Mouse (Mus musculus) embryo, embryonic 10 days (tissue): ENCODE results near the gene Psmd2.

ENCODE experiments used
- DNase-seq: peaks from one replicate; pipeline ENCODE4 v3.0.0-alpha.2; 2015; ENCODE audit warnings: low spot score

Psmd2 gene

GRCm38 (mm10) chr16:20651076-20651946 lies at the start of gene Psmd2:
Gene Psmd2 (plus strand): TSS chr16:20651652.
- DNase-seq = peak; percentile 98

- DNase-seq = no peak
Measured at GRCm38 (mm10) chr16:20604705-20605104, 46.7 kb upstream of the Psmd2 start.

- DNase-seq = peak; percentile 94
Measured at GRCm38 (mm10) chr16:20610501-20611356, 40.7 kb upstream of the Psmd2 start.

GRCm38 (mm10) chr16:20611357-20612227 lies 39.9 kb upstream of the Psmd2 start, which contains the start of the genes Eef1akmt4, Gm49333 and Alg3:
Gene Eef1akmt4 (plus strand): TSS chr16:20611593.
Gene Gm49333 (plus strand): TSS chr16:20611610.
Gene Alg3 (minus strand): TSS chr16:20611735.
- DNase-seq = peak; percentile 97

- DNase-seq = peak; percentile 63
Measured at GRCm38 (mm10) chr16:20619541-20620398, 31.7 kb upstream of the Psmd2 start.

GRCm38 (mm10) chr16:20620399-20620735 lies 31.1 kb upstream of the Psmd2 start:
- no peak for DNase-seq

GRCm38 (mm10) chr16:20620751-20621190 lies 30.7 kb upstream of the Psmd2 start:
- peak; percentile 14 for DNase-seq

- peak; percentile 71 for DNase-seq
Measured at GRCm38 (mm10) chr16:20621191-20621990, 30.1 kb upstream of the Psmd2 start, which contains the start of gene Camk2n2. Gene Camk2n2 (minus strand): TSS chr16:20621287.

- peak; percentile 85 for DNase-seq
Measured at GRCm38 (mm10) chr16:20621991-20622685, 29.3 kb upstream of the Psmd2 start.

GRCm38 (mm10) chr16:20623211-20623610 lies 28.2 kb upstream of the Psmd2 start:
- DNase-seq = no peak

- no peak for DNase-seq
Measured at GRCm38 (mm10) chr16:20628871-20629391, 22.5 kb upstream of the Psmd2 start.

GRCm38 (mm10) chr16:20629731-20630634 lies 21.5 kb upstream of the Psmd2 start, which contains the start of gene Ece2:
Gene Ece2 (plus strand): TSS chr16:20629828.
- DNase-seq = peak; percentile 52

- no peak for DNase-seq
Measured at GRCm38 (mm10) chr16:20637410-20637809, 14.0 kb upstream of the Psmd2 start.

- no peak for DNase-seq
Measured at GRCm38 (mm10) chr16:20638367-20638766, 13.1 kb upstream of the Psmd2 start.

GRCm38 (mm10) chr16:20642161-20642560 lies 9.3 kb upstream of the Psmd2 start:
- DNase-seq = peak; percentile 83

- DNase-seq = no peak
Measured at GRCm38 (mm10) chr16:20643911-20644310, 7.5 kb upstream of the Psmd2 start.

GRCm38 (mm10) chr16:20651947-20652310 lies 477 bp downstream of the Psmd2 start:
- DNase-seq = peak; percentile 7

GRCm38 (mm10) chr16:20653315-20653714 lies 1.9 kb downstream of the Psmd2 start:
- no peak for DNase-seq
